Mouse (Mus musculus): Measurements from ENCODE around the gene Lhx9.
"Not testable (repeated sequence)": the region's sequence is repeated elsewhere in the genome, so short reads cannot be mapped to it uniquely, and the experiment has no call there.

Gene Lhx9

GRCm38 (mm10) chr1:138848511-138849109 is at the start of gene Lhx9:
Lhx9 (minus strand) TSS chr1:138848577.
- in situ Hi-C loops (cut with MboI) = loop anchor here (10.0 kb wide), 1 partner anchor 226 kb away; no protein-coding TSS in a partner anchor

- in situ Hi-C loops (cut with MboI) = no loop called here
Observed at GRCm38 (mm10) chr1:138896088-138896487, 47.7 kb upstream of the Lhx9 start.

DNA sequence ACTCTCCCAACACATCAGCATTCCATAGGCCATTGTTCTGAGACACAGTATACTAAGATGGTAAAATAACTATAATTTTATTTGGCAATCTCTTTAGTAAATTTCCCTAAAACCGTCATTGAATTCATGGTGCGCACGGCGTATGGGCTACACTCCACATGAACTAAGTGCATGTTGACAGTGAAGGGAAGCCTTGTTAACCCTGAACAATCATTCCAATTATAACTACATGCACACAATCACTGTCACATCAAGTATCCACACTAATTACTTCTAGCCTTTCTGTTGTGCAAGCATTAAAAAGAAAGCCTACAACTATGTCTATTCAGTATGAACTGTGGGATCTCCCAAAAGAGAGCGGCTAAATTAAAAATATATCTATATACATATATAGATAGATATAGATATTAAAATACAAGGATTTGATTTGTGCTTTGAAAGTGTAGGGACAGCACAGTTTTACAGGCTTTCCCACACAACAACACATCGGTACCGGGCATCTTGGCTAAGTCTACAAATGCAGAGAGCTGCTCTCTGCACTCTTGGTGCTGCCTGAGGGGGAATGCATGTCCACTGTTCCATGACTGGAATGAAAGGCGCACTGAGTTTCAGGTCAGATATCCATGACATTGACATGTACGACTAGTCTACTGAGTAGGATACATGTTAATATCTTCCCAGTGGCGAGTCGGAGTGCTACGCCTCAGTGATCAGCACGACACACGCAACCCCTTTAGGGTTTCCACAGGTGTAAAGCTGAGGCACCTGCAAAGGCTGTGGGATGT is 29.3 kb upstream of the Lhx9 start:
- in situ Hi-C loops (cut with MboI) = no loop called here

DNA sequence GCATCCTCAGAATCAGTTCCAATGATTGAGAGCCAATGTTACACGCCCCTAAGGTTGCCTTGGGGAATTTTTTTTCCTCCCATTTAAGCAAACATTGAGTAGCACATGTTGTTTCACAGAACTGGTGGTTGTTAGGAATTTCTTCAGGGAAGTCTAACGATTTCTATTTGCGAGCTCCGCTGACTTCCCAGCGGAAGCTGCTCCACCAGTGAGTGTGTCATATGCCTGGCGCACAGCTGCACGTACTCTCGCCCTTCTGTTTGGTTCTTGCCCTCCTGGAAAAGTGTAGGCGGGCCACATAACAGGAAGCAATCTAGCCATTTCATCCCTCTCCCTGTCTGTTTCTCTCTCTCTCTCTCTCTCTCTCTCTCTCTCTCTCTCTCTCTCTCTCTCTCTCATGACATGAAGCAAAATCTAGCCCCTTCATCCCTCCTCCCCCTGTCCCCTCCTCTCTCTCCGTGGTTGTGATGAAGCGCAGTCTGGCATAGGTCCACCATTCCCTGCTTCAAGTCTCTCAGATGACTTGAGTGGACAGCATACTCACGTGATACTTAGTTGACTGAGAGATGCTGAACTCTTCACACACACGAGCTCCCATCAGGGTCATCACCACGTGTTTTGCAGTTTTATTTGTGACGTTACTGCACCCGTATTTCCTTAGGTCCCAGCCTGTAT is 28.1 kb upstream of the Lhx9 start:
- in situ Hi-C loops (cut with MboI) = no loop called here

- in situ Hi-C loops (cut with MboI) = not testable (repeated sequence)
Observed at GRCm38 (mm10) chr1:138856101-138856950, 7.9 kb upstream of the Lhx9 start, which contains the start of gene 2310009B15Rik. 2310009B15Rik (minus strand) TSS chr1:138856852.

DNA sequence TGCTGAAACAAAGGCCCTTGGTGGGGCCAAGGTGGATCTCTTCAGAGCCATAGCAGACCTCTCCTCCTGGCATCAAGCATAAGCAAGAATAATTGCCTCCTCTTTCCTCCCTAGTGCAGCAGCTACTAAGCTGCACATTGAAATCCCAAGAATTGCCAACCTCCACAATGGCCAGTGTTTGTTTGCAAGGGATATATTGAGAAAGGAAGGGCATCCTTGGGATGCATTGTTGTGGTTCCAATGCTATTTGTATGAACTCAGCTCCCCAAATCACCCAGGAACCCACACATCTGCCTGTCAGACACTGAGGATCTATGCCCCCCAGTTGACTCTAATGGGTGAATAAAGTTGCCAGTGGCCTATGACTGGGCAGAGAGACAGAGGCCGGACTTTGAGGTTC is 2.4 kb upstream of the Lhx9 start:
- in situ Hi-C loops (cut with MboI) = no loop called here

- in situ Hi-C loops (cut with MboI) = no loop called here
Observed at GRCm38 (mm10) chr1:138850161-138850539, 1.8 kb upstream of the Lhx9 start.

DNA sequence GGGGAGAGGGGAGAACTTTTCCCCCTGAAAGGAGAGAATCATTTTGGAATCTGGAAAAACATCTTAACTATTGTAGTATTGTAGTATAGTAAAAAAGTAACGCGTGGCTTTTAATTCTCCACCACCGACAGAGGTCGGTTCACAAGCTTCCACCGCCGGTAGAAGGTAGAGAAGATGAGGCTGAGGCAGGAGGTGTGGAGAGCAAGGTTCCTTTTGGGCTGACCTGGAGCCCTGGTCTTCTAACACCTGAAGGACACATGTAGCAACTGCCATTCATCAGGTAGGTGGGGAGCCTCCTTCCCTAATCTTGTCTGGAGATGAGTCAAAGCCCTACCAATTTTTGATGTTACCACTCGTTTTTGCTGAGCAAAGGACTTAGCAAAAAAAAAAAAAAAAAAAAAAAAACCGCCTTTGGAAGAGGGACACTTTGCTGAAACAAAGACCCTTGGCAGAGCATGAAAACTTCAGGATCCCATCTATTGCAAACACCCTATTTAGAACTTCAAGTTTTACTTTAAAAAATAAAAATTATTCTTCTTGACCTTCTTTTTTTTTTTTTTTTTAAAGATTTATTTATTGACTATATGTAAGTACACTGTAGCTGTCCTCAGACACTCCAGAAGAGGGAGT is 1.3 kb upstream of the Lhx9 start:
- in situ Hi-C loops (cut with MboI) = loop anchor here (10.0 kb wide), 1 partner anchor 225 kb away; no protein-coding TSS in a partner anchor

DNA sequence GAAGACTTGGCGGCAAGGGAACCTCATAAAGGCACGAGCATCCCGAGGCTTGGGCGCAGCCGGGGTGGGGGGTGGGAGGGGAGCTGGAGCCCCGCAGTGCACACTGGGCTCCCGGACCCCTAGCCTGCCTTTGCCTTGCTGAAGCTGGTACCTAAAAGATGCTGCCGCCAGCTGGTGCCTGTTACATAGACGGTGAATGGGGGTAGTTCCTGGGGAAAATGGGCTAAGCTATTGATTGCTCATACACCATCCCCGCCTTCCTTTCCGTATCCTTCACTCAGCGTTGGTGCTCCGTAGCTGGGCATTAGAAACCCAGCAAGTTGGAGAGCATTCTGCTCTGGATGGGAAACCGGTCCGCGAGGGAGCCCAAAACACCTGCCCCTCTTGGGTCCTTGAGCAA is 351 bp downstream of the Lhx9 start:
- in situ Hi-C loops (cut with MboI) = loop anchor here (10.0 kb wide), 1 partner anchor 227 kb away; no protein-coding TSS in a partner anchor

- in situ Hi-C loops (cut with MboI) = loop anchor here (10.0 kb wide), 1 partner anchor 228 kb away; no protein-coding TSS in a partner anchor
Observed at GRCm38 (mm10) chr1:138847146-138847545, 1.2 kb downstream of the Lhx9 start.

GRCm38 (mm10) chr1:138846581-138846980 is 1.8 kb downstream of the Lhx9 start:
- in situ Hi-C loops (cut with MboI) = loop anchor here (10.0 kb wide), 1 partner anchor 228 kb away; no protein-coding TSS in a partner anchor

- in situ Hi-C loops (cut with MboI) = loop anchor here (10.0 kb wide), 1 partner anchor 229 kb away; no protein-coding TSS in a partner anchor
Observed at GRCm38 (mm10) chr1:138846131-138846530, 2.2 kb downstream of the Lhx9 start.

DNA sequence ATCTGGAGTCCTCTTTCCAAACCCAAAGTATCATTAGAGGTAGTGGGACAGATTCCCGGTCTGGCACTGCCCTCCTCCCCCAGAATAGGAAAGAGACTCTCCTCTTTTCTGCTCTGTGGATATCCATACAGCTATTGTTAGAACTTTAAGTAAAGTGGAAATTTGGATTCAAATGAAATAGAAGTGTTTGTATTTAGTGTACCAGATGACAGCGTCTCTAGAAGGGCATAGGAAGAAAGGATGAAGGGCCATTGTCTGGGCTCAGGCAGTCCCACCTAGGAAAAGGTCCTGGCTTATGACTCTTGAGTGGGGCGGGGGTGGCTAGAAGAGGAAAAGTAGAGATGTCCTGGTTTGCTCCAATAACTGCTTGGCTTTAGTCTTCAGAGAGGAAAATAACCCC is 2.9 kb downstream of the Lhx9 start:
- in situ Hi-C loops (cut with MboI) = loop anchor here (10.0 kb wide), 1 partner anchor 229 kb away; no protein-coding TSS in a partner anchor

DNA sequence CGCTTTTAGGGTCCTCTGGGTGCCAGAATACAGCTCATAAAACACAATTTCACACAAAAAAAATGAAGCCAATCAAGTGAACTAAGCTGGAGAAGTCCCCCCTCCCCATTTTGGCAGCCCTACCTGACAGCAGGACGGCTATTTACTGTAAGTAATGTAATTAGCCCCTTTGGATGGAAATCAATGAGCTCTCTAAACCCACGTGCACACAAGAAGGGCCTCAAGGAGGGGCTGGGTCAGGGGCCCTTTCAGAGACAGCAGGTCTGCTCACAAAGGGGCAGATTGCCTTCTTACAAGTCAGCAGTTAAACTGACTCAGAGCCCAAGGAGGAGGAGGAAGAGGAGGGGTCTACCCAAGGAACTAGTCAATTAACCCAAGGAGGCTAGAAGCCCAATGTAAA is 4.2 kb downstream of the Lhx9 start:
- in situ Hi-C loops (cut with MboI) = loop anchor here (10.0 kb wide), 1 partner anchor 231 kb away; no protein-coding TSS in a partner anchor

- in situ Hi-C loops (cut with MboI) = loop anchor here (10.0 kb wide), 1 partner anchor 231 kb away; no protein-coding TSS in a partner anchor
Observed at GRCm38 (mm10) chr1:138843361-138844091, 4.9 kb downstream of the Lhx9 start.

- in situ Hi-C loops (cut with MboI) = loop anchor here (10.0 kb wide), 1 partner anchor 232 kb away; no protein-coding TSS in a partner anchor
Observed at GRCm38 (mm10) chr1:138842756-138843155, 5.6 kb downstream of the Lhx9 start.

GRCm38 (mm10) chr1:138842315-138842714 is 6.1 kb downstream of the Lhx9 start:
- in situ Hi-C loops (cut with MboI) = loop anchor here (10.0 kb wide), 1 partner anchor 232 kb away; no protein-coding TSS in a partner anchor

- in situ Hi-C loops (cut with MboI) = loop anchor here (10.0 kb wide), 1 partner anchor 233 kb away; no protein-coding TSS in a partner anchor
Observed at GRCm38 (mm10) chr1:138841306-138842095, 6.9 kb downstream of the Lhx9 start.

All from mature B cell (primary cell).